Mouse (Mus musculus): Measurements from ENCODE around the gene Hif3a.

DNA sequence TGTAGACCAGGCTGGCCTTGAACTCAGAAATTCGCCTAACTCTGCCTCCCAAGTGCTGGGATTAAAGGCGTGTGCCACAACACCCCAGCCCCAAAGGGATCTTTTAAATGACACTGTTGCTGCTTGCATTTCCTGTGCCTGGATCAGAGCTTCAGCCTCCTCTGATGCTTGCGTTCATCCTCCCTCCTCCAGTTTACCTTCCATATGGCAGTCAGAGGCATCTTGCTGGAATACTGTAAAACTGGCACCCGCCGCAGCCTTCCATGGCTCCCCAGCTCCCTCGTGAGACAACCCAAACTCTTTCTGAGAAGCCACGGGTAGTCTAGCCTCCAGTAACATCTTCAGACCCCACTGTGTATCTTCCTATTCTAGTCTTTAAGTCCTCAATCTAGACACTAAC lies 33.3 kb downstream of the Hif3a start:
- TF ChIP-seq MAX (IDR thresholded peaks at IDR 0.05) (no peak), CTCF (IDR thresholded peaks at IDR 0.05; ENCODE audit: control insufficient read depth, insufficient read depth, insufficient read length) (no peak), MYOD1 (IDR thresholded peaks at IDR 0.05; ENCODE audit: control insufficient read depth, insufficient read length, low read depth) (no peak), MYOG (IDR thresholded peaks at IDR 0.05; ENCODE audit: control insufficient read depth, extremely low read depth, insufficient read length) (no peak), USF1 (IDR thresholded peaks at IDR 0.05; ENCODE audit: low read depth) (no peak), CEBPB (IDR thresholded peaks at IDR 0.05; ENCODE audit: low read depth) (no peak)
